Mouse (Mus musculus) thymus, adult 2 months (tissue): ENCODE measurements at regions not wholly inside any gene's neighbourhood (a gene's known extent, or its start where the extent isn't known, plus 50 kb on each side); places are given as distances from the start of the nearest gene placed in this dataset.

Experiments used
- DNase-seq: peaks from one replicate; pipeline ENCODE4 v3.0.0; 2021
- H3K27ac ChIP-seq: fragments of 200-500 bp; 2 replicates; pipeline ENCODE4 v1.5.1; 2012; ENCODE audit warnings: low read length, control low read depth; ENCODE audit not compliant: control insufficient read depth, insufficient read depth
- H3K27me3 ChIP-seq: fragments of 200-500 bp; 2 replicates; pipeline ENCODE4 v1.6.1; 2012; ENCODE audit warnings: mild to moderate bottlenecking, low read length, moderate library complexity, mixed read lengths; ENCODE audit not compliant: control insufficient read depth, insufficient read depth
- H3K36me3 ChIP-seq: fragments of 200-500 bp; 2 replicates; pipeline ENCODE4 v1.6.1; 2012; ENCODE audit warnings: mild to moderate bottlenecking, low read length, moderate library complexity; ENCODE audit not compliant: control insufficient read depth, insufficient read depth
- H3K4me1 ChIP-seq: fragments of 200-500 bp; replicated peaks from 2 replicates; pipeline ENCODE4 v1.6.1; 2012; ENCODE audit warnings: low read length; ENCODE audit not compliant: control insufficient read depth, insufficient read depth
- H3K4me3 ChIP-seq: fragments of 200-500 bp; 2 replicates; pipeline ENCODE4 v1.5.1; 2012; ENCODE audit warnings: mild to moderate bottlenecking, low read length, control low read depth, moderate library complexity; ENCODE audit not compliant: control insufficient read depth, insufficient read depth
- CTCF ChIP-seq: fragments of 200-500 bp; IDR thresholded peaks from 2 replicates; pipeline ENCODE4 v1.5.1; 2012; ENCODE audit warnings: mild to moderate bottlenecking, control low read depth, low read length, moderate library complexity, borderline replicate concordance; ENCODE audit not compliant: control insufficient read depth, poor library complexity, insufficient read depth; ENCODE audit errors: extremely low read depth
- POLR2A ChIP-seq: fragments of 200-500 bp; IDR thresholded peaks from 2 replicates; pipeline ENCODE4 v1.6.1; 2012; ENCODE audit warnings: mild to moderate bottlenecking, low read length, control low read depth, moderate library complexity; ENCODE audit not compliant: control insufficient read depth, poor library complexity, insufficient read depth; ENCODE audit errors: extremely low read depth
- WGBS: fragments of 180-500 bp; shearing (Covaris S2); methylation state at CpG from one replicate; pipeline ENCODE4 v1.1.7; 2018; 5-methylcytosine and 5-hydroxymethylcytosine counted together

- Histone ChIP-seq H3K27ac (no peak overlapping the region), H3K36me3 (no peaks in the 10 kb centered on the region), H3K4me1 (no peaks in the 10 kb centered on the region), H3K27me3 (no peaks in the 10 kb centered on the region), H3K4me3 (no peak overlapping the region)
- WGBS = 99% methylated on average over 2 of the region's 2 CpGs
- TF ChIP-seq POLR2A = no peak
- no peak for TF ChIP-seq CTCF
- no peak for DNase-seq
These were observed 403.9 kb downstream of the Rps24 start for GRCm38 (mm10) chr14:24890856-24891255.

- Histone ChIP-seq H3K27ac (no peak overlapping the region), H3K36me3 (no peaks in the 10 kb centered on the region), H3K4me3 (no peak overlapping the region), H3K27me3 (no peaks in the 10 kb centered on the region), H3K4me1 (no peaks in the 10 kb centered on the region)
- no peak for DNase-seq
- 77% methylated on average over 1 of the region's 1 CpGs for WGBS
- TF ChIP-seq POLR2A (no peak), CTCF (no peak)
These were observed 408.3 kb downstream of the Rps24 start for GRCm38 (mm10) chr14:24895196-24895595.

- Histone ChIP-seq H3K4me1 (no peaks in the 10 kb centered on the region), H3K27me3 (no peaks in the 10 kb centered on the region), H3K36me3 (no peaks in the 10 kb centered on the region), H3K4me3 (no peak overlapping the region), H3K27ac (no peak overlapping the region)
- TF ChIP-seq POLR2A = no peak
- no peak for TF ChIP-seq CTCF
- WGBS = 91% methylated on average over 5 of the region's 5 CpGs
- DNase-seq = no peak
These were observed 409.8 kb downstream of the Rps24 start for GRCm38 (mm10) chr14:24896681-24897080.

GRCm38 (mm10) chr14:24900501-24901179 is 413.7 kb downstream of the Rps24 start:
- H3K4me1 ChIP-seq = no peaks in the 10 kb centered on the region
- no peaks in the 10 kb centered on the region for H3K27me3 ChIP-seq
- no peak overlapping the region for H3K4me3 ChIP-seq
- no peak for DNase-seq
- H3K27ac ChIP-seq = no peak overlapping the region
- TF ChIP-seq CTCF = no peak
- TF ChIP-seq POLR2A = no peak
- no peaks in the 10 kb centered on the region for H3K36me3 ChIP-seq
- 84% methylated on average over 13 of the region's 13 CpGs for WGBS

- DNase-seq = no peak
- no peak overlapping the region for H3K27ac ChIP-seq
- WGBS = 91% methylated on average over 7 of the region's 7 CpGs
- no peaks in the 10 kb centered on the region for H3K4me1 ChIP-seq
- H3K36me3 ChIP-seq = no peaks in the 10 kb centered on the region
- H3K27me3 ChIP-seq = no peaks in the 10 kb centered on the region
- TF ChIP-seq CTCF (no peak), POLR2A (no peak)
- H3K4me3 ChIP-seq = no peak overlapping the region
These were observed 414.8 kb downstream of the Rps24 start for GRCm38 (mm10) chr14:24901726-24902125.

- DNase-seq = no peak
- no peaks in the 10 kb centered on the region for H3K36me3 ChIP-seq
- H3K4me1 ChIP-seq = no peaks in the 10 kb centered on the region
- no peaks in the 10 kb centered on the region for H3K27me3 ChIP-seq
- H3K4me3 ChIP-seq = no peak overlapping the region
- TF ChIP-seq CTCF (no peak), POLR2A (no peak)
- 48% methylated on average over 4 of the region's 4 CpGs for WGBS
- H3K27ac ChIP-seq = no peak overlapping the region
These were observed 415.9 kb downstream of the Rps24 start for GRCm38 (mm10) chr14:24902870-24903269.

GRCm38 (mm10) chr14:24904712-24905111 is 417.8 kb downstream of the Rps24 start:
- 97% methylated on average over 6 of the region's 6 CpGs for WGBS
- DNase-seq = no peak
- TF ChIP-seq POLR2A (no peak), CTCF (no peak)
- Histone ChIP-seq H3K27me3 (no peaks in the 10 kb centered on the region), H3K4me3 (no peak overlapping the region), H3K27ac (no peak overlapping the region), H3K4me1 (no peaks in the 10 kb centered on the region), H3K36me3 (no peaks in the 10 kb centered on the region)
